Mouse (Mus musculus): Measurements from ENCODE around the gene Arhgap18.

- TF ChIP-seq POLR2A (IDR thresholded peaks at IDR 0.05; ENCODE audit: insufficient read length, low read depth) (no peak), E2F4 (IDR thresholded peaks at IDR 0.05; ENCODE audit: insufficient read depth) (no peak), CEBPB (IDR thresholded peaks at IDR 0.05; ENCODE audit: insufficient read depth, poor library complexity, severe bottlenecking) (no peak), MAX (IDR thresholded peaks at IDR 0.05; ENCODE audit: low read depth) (no peak), USF1 (IDR thresholded peaks at IDR 0.05; ENCODE audit: low read depth) (no peak), MYOG (IDR thresholded peaks at IDR 0.05; ENCODE audit: control insufficient read depth in 1 of 3, insufficient read depth in 1 of 3, insufficient read length in 2 of 3, low read depth in 2 of 3) (no peak), MYOD1 (IDR thresholded peaks at IDR 0.05; ENCODE audit: control insufficient read depth in 1 of 3, insufficient read length in 2 of 3, low read depth in 2 of 3) (no peak), TCF12 (IDR thresholded peaks at IDR 0.05; ENCODE audit: insufficient read depth, poor library complexity, severe bottlenecking) (no peak), SRF (IDR thresholded peaks at IDR 0.05; ENCODE audit: control insufficient read depth, insufficient read length, low read depth) (no peak), POLR2AphosphoS2 (IDR thresholded peaks at IDR 0.05; ENCODE audit: insufficient read length, low read depth) (no peak)
Observed at GRCm38 (mm10) chr10:26770035-26770434, 16.8 kb downstream of the Arhgap18 start.
